Mouse (Mus musculus) natural killer cell, adult 2 months (primary cell): ENCODE results near the gene Tsga10.
"Not testable (repeated sequence)": the region's sequence is repeated elsewhere in the genome, so short reads cannot be mapped to it uniquely, and the experiment has no call there.

ENCODE experiments used
- DNase-seq, 2 experiments: peaks; one replicate each; pipeline ENCODE4 v3.0.0; 2022; ENCODE audit warnings: low spot score in 2 of 2

Gene Tsga10

GRCm38 (mm10) chr1:37864511-37865400 is 1.5 kb downstream of the Tsga10 start:
- peak; percentile 98 to 99 for DNase-seq

DNA sequence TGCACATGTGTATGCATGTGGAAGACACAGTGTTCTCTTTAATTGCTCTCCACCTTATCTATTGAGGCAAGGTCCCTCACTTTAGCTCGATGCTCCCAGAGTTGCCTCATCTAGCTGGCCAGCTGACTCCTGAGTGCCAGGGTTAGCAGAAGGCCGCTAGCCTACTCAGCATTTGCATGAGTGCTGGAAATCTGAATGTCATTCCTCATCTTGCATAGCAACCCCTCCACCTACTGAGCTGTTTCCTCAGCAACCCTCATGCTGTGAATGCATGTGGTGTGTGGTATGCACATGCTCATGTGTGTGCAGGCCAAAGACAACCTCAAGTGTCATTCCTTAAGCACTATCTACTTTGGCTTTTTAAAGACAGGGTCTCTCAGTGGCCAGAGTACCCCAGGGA is 15.5 kb downstream of the Tsga10 start:
- no peak for DNase-seq

DNA sequence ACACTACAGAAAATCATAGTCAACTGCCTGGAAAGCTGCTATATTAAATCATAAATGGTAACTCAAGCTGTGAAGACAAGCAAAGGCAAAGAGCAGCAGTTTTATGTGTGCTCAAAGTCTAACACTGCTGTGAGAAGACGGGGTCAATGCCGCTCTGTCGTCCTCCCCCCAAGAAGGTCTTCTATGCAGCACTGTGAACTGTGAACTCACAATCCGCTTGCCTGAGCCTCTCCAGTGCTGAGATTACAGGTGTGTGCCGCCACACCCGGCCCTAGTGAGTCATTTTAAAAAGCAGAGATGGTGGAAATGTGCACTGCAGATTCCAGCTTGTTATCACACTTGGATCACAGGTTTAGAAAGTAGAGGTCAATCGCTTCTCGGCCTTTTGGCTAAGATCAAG is 19.4 kb downstream of the Tsga10 start:
- no peak for DNase-seq

DNA sequence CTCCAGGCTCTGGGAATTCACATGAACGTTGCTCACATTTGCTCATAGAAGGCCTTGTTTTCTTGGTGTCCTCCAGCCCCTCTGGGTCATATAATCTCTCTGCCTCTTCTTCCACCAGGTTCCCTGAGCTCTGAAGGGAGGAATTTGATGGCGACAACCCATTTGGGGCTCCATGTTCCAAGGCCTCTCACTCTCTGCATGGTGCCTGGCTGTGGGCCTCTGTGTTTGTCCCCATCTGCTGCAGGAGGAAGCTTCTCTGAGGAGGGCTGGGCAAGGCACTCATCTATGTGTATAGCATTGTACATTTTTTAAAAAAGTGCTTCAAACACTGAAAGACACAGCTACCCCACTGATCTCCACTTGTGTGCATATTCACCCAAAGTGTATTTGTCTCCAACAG is 34.5 kb downstream of the Tsga10 start:
- no peak for DNase-seq

DNA sequence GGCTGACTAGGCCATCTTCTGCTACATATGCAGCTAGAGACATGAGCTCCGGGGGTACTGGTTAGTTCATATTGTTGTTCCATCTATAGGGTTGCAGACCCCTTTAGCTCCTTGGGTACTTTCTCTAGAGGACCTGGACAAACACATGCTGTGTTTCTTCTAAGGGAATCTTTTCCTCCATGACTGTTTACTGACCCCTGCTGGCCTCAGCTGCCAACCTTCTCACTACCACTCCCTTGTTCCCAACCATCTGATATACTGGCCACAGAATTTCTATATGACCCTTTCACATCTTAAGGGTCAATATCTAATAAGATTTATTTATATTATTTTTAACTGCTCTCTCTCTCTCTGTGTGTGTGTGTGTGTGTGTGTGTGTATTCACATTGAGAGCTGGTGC is 63.9 kb downstream of the Tsga10 start:
- not testable (repeated sequence) for DNase-seq

DNA sequence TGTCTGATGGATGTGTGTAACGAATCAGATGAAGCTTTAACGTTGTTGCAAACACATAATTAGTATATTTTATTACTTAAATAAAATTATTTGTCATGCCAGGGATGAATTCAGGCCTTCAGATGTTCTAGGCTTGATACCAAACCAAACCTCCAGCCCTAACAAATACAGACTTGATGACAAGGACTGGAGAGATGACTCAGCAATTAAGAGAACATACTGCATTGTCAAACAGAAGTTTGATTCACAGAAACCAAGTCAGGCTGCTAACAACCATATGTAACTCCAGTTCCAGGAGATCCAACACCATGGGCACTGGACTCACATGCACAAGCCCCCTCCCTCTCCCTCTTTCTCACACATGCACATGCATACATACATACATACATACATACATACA is 65.9 kb downstream of the Tsga10 start:
- no peak for DNase-seq

DNA sequence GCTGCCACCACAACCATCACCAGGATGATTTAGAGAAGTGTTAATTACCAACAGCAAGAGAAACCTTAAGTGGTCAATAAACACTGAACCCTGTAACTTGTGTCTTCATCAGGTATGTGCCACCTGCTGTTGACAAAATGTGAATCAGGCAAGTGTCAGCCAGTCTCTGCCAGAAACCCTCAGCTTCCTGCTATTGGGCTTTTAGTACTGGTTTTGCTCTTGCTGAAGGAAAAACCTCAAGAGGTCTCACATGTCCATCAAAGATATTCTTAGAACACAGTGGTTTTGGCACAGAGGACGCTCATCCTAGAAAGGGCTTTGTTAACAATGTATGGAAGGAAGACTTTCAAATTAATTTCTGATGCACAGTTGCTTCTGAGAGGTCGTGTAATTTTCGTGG is 66.7 kb downstream of the Tsga10 start:
- DNase-seq = no peak

DNA sequence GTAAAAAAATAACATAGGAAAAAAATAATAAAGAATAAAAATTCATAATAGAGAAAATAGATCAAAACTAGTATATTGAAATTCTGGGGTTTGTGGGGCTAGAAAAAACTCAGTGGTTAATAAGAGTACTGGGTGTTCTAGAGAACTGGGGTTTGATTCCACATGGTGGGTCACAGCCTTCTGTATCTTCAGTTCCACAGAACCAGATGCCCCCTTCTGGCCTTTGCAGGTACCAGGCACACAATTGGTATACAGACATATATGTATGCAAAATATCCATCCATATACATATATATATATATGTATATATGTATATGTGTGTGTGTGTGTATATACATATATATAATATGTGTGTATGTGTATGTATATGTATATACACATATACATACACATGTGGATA is 106.8 kb downstream of the Tsga10 start:
- DNase-seq = no peak

DNA sequence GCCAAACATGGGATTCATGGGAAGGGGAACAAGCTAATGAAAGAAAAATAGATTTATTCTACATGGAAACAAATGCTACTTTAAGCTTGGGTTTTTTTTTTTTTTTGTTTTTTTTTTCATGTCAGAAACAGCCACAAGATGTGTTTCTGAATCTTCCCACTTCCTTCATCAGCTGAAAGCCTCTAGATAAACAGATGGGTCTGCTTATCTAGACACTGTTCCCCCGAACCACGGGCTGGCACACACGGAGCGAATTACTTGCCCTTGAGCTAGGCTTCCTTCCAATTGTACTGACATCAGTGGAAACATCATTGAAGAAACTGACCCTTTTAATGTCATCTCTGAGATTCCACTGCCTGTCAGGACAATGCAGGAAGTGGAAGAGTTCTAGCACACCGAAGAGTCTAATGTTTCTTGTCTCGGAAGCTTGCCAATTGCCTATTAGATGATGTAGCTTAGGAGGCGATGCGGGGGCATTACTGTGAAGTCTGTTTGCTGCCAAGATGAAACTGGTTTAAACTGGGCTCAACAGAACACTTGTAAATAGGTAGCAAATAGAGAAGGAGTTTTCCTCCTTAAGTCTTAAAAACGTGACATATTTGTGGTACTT is 121.5 kb downstream of the Tsga10 start:
- no peak for DNase-seq

GRCm38 (mm10) chr1:37742602-37743270 is 123.5 kb downstream of the Tsga10 start:
- DNase-seq = no peak

- no peak for DNase-seq
These were observed 124.1 kb downstream of the Tsga10 start for GRCm38 (mm10) chr1:37742126-37742525.

- no peak for DNase-seq
These were observed 125.9 kb downstream of the Tsga10 start for GRCm38 (mm10) chr1:37740161-37740802.

DNA sequence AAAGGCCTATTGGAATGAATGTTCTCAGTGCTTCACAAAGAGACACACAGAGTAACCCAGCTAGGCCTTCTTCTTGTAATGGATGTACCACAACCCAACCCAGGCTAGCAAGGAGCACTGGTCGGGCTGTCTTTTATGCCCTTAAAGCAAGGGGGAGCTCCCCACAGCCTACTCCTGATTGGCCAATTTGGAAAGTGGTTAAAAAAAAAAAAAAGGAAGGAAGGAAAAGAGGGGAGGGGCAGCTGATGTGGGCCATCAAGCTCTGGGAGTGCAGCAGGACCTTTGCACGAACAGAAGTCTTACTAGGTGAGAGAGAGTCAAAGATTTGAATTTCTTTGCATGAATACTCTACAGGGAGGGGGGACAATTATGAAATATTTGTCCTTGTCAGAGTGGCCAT is 127.3 kb downstream of the Tsga10 start:
- no peak for DNase-seq

- DNase-seq = no peak
These were observed 129.2 kb downstream of the Tsga10 start for GRCm38 (mm10) chr1:37737045-37737444.

GRCm38 (mm10) chr1:37735932-37736331 is 130.3 kb downstream of the Tsga10 start:
- no peak for DNase-seq

GRCm38 (mm10) chr1:37734841-37735240 is 131.4 kb downstream of the Tsga10 start:
- DNase-seq = no peak

DNA sequence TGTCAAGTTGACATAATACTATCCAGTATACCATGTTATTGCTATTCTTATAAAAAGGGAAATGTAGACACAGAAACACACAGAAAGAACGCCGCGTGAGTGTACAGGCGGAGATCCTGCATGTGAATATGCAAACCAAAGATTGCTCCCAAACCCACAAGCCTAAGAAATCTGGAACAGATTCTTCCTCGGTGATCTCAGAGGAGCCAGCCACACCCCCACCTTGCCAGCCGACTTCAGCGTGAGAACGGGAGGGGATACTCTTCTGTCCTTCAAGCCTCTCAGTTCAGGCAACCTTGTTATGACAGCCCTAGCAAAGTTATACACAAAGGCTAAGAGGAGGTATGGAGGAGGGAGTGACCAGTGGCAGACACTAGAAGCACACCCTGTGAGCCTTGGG is 136.9 kb downstream of the Tsga10 start:
- no peak for DNase-seq

- DNase-seq = no peak
These were observed 138.2 kb downstream of the Tsga10 start for GRCm38 (mm10) chr1:37728053-37728452.

GRCm38 (mm10) chr1:37727186-37727585 is 139.0 kb downstream of the Tsga10 start:
- no peak for DNase-seq

DNA sequence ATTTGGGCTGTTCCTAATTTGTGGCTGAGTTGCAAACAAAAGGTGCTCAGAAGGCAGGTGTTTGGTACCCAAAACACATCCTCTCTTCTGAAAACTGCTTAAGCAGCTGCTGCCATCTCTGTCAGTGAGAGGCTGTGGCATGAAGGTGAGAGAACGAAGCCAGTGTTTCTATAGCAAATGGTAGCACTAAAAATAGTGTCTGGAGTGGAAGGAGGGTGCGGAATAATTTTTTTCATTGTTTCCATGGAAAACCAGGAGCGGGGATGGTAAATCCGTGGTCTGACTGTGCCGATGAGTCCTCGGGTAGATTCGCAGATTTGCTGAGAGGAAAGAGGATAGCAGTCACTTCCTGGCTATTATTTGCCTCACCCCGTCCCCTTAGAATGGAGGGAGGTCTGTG is 139.8 kb downstream of the Tsga10 start:
- no peak for DNase-seq

- DNase-seq = no peak
These were observed 140.3 kb downstream of the Tsga10 start for GRCm38 (mm10) chr1:37725880-37726279.

DNA sequence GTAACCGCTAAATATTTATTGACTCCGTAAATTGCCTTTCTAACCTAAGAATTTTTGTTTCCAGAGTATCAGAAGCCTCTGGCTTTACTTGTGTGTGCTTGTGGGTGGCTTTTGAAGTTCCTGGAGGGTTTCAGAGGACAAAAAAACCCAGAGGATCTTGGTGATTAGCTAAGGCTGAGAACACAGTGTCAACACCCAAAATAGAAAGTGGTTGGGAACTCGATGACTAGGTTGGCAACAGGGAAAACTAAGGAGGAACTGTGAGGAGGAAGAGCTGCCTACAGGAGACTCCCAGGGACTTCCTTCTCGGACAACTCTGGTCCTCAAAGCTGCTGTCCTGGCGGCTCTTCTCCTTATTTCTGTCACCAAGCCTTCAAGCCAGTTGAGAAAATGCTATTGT is 145.1 kb downstream of the Tsga10 start:
- no peak for DNase-seq
